Mouse (Mus musculus): ENCODE data around the gene Apoc2.
A peak's percentile ranks its signal among the peaks of the same experiment; 100 is the strongest.

Gene Apoc2

DNA sequence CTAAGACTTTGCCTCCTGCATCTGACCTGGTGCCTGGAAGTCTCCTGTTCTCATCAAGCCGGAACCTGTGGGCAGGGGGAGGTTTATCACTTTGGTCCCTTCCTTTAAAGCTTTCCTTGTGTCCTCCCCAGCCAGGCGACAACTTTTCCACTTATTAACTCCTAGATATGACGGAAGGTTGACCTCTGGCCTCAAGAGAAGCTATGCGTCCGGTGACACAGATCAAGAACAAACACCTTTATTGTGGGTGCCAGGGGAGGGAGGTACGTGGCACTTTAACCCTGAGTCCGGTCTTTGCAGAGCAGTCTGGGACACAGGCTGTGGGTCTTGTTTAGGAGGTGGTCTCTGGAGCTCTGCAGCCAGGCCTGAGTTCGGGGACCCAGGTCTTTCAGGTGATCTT, at the start of gene Apoc2:
Gene Apoc2, minus strand, starts transcription at position 70 of the 400 bp plus-strand sequence.
- no peak for DNase-seq

DNA sequence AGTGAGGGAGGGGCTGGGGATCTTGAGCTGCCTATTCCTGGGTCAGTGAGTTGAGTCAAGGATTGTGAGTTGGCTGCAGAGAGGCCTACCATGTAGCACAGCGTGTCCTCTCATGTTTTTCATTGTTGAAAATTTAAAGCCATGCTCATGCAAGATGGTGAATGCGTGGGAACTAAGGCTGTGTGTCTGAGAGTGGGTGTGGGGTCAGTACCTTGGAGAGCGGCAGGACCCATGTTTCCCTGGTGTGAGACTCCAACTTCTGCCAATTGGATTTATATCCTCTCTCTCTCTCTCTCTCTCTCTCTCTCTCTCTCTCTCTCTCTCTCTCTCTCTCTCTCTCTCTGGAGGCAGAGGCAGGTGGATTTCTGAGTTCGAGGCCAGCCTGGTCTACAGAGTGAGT, 48.8 kb upstream of the Apoc2 start:
- DNase-seq: no peak

DNA sequence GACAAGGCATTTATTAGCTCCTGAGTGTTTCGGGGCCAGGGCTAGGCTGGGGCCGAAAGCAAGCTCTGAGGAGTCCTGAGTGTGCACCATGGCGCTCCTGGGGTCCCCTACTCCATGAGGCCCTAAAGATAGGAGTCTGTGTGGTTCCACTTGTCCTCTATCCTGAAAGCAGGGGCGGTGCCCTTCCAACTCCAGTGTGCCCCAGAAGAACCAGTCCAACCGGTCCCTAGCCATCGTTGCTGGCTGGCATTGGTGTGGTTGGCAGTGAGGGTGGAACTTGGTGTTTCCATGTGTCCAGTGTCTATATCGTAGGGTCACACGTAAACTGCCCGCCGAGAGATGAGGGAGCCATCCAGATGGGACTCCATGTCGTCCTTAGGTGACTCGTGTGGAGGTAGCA, 46.4 kb upstream of the Apoc2 start:
- DNase-seq: no peak

DNA sequence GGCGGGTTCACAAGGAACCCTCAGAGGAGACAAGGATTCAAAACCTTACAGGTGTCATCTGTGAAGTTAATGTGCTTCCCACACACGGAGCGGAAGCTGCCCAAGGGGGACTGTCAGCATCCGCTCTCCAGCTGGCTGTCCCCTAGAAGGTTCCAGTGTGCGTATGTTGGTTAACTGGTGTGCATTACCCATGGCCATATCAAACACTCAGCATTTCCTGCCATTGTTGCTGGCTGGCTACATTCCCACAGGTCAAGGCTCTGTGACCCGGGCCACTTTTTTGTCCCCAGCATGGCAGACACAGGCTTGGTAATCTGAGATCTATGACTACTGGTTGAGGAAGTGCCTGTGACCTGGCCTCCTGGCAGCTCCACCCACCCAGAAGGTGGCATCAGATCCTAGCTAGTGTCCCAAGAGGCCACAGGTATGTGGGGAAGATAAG, 45.0 kb upstream of the Apoc2 start:
- DNase-seq: no peak

DNA sequence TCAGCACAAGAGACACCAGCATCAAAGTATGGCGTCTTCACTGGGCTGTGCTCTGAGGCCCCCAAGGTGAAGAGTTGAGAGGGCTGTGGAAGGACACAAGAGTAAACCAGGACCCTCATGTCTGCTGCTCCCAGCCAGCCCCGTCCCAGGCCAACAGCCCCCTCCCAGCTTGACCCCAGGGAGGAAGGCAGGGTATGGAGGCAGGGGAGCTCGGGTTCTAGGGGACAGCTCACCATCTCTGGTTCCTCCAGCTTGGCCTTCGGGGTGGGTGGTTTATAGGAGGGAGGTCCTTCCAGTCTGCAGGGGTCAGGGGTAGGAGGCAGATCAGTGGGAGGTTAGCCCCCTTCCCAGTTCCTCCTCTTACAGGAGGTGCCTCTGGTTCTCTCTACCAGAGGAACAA, 41.5 kb upstream of the Apoc2 start:
- no peak for DNase-seq

DNA sequence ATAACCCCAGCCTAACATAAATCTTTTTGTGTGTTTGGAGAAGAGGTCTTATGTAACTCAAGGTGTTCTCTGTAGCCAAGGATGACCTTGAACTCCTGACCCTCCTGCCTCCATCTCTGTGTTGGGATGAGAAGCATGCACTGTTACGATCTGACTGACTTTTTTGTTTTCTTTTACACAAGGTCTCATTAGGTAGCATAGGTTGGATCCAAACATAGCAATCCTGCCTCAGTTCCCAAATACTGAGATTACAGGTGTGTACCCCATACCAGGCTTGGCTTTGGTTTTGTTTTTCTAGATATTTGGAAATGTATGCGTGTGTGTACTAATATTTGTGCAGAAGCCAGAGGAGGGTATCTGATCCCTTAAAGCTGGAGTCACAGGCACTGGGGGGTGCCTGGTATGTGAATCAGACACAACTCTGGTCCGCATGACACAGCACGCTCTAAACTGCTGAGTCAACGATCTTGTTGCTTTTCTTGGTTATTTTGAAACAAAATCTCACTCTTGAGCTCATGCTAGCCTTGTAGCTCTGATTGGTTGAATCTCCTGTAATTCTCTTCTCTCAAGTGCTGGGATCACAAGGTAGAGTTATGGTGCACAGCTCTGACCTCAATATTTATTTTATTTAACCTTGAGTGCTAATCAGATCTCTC, 40.7 kb upstream of the Apoc2 start:
- DNase-seq: no peak

DNA sequence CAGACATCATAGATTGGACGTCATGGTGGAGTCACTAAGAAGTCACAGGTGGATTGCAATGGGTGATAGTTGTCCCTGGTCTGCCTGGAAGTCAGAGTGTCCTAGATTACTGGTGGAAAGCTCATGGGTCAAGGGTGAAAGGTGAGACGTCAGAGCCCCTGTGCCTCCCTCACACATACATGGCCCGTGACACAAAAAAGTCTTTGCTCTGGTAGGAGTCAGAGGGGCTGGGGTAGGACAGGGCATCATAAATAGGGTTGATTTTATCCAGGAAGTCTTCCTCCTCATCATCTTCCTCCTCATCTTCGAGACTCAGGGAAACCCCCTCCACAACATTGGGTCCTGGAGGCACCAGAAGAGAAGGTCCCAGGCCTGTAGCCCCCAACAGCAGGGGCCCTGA, 39.6 kb upstream of the Apoc2 start:
- DNase-seq: no peak

DNA sequence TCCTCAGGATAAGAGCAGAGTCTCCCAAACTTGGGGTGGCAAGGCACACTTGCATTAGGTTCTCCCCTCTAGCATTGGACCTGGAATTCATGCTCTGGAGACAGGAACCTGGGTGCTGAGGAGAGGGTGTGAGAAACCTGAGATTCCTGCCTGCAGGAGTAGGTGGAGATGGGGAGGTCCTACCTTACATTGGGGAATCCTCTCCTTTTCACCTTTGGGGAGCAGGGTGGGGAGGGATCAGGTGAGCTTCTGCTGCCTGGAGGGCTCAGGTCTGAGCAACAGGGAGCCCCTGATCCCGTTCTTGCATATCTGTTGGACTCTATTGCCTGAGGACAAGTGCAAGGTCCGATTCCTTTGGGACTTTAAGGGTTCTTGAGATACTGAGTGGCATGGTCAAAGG, 39.1 kb upstream of the Apoc2 start:
- DNase-seq: no peak

DNA sequence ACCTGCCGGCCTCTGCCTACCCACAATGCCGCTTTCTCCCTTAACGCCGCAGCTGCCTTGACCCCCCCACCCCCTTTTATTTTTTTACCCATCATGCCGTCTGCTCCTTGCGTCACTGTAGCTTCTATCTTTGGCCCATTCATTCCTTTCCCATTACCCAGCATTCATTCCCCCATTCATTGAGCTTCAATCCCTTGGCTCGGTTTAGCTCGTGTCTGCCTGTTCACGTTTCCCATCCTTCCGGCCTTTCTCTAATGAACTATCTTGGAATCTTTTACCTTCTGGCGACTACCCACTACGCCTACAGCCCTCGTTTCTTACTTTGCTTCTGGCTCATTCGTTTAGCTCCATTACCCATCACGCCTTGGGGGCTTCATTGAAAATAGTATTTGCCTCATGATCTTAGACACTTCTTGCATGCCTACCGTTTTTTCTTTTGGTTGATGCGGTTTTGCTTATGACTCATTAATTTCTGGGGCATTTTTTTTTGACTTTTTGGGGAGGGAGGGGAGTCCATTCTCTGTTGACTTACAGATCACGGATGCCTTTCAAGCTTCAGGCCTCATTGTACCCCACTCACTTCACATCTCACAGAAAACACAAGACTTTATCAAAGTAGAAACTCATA, 38.4 kb upstream of the Apoc2 start:
- DNase-seq: no peak

DNA sequence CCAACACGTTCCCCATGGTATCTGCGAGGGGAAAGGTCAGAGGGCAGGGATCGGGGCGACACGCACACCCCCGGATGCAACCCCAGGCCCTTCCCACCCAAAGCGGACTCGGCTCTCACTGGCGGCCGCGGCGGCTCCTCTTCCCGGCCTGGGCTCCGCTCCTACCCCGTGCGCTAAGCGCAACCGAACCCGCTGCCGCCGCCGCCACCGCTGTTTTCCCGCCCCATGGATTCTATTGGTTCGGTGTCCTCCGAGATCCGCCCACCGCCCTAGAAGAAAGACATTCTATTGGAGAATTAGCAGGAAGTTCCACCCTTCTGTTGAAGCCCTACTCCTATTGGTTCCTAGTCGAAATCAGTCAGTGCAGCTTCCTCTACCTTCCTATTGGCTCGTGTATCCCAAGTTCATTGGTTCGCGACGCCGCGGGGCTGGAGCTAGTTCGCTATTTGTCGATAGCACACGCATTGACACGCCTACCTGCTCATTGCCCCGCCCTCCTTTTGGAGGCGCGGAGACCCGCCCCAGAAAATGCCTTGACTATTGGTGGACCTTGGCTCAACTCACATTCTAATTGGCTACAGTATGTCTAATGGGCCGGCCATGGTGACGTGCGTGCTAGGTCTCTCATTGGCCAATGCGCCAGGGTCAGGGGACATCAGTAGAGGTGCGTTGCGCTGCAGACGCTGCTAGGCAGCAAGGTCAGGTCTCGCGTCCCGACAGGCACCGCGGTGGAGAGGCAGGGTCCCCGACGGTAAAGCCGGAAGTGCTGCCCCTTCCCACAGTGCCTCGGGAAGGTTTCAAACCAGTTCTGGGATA, 37.7 kb upstream of the Apoc2 start, which contains the start of gene Tomm40:
Gene Tomm40, minus strand, starts transcription at position 200 of the 816 bp plus-strand sequence.
- DNase-seq: peak; percentile 95

DNA sequence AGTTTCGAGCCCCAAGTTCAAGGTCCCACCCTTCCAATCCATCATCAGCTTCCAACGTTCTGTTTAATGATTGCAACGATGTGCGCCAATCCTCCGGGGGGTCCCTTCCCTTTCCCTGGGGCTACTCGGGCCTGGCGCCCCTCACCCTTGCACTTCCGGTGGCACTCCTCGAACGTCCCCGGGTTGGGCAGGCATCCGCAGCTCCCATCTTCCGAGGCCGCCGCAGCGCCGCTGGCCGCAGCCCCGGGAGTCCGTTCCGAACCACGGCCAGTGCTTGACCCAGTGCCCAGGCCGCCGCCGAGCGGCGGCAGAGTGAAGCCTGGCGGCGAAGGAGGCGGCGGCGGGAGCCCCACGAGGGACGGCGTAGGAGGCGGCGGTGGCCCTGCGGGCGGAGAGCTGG, 37.1 kb upstream of the Apoc2 start:
- no peak for DNase-seq

DNA sequence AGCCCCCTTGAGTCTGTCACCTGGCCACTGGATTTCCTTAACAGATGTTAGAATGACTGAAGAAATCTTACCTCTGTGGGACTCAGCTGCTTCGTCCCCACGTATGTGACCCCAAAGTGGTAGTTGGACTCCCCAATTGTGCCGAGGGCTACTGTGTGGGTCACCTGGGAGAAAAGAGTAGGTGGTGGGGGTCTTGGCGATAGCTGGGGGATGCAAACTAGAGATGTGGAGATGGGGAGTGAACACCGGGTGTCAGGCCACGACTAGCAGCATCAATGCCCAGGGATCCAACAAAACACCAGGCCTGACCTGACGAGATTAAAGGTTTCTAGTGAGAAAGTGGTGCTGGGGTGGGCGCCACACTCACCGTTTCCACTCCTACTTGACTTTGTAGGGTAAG, 35.9 kb upstream of the Apoc2 start:
- no peak for DNase-seq

DNA sequence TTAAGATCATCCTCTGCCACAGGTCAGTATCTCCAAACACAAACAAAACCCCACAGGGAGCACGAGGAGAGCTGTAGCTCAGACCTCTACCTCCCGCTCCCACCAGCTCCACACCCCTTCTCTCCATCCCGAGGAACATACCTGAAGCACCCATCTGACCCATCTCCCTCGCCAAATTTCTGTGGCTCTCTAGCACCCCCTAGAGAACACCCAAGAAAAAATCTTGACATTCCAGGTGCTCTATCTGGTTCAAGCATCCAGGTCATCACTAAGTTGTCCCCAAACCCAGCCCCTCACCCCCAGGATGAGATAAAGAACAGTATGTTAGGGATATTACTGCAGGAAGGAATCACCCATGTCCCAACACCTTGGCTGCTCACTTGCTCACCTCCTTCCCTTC, 35.5 kb upstream of the Apoc2 start:
- no peak for DNase-seq

DNA sequence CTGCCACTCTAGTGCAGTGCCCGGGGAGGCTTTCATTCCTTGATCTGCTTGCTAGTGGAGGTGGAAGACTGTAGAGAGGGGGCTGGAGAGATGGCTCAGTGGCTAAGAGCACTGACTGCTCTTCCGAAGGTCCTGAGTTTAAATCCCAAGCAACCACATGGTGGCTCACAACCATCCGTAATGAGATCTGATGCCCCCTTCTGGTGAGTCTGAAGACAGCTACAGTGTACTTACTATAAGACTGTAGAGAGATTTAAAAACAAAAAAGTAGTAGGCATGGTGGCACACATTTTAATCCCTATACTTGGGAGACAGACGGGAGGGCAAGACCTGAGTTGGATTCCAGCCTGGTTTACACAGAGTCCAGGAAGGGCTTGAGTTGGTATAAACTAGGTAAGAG, 34.7 kb upstream of the Apoc2 start:
- no peak for DNase-seq

DNA sequence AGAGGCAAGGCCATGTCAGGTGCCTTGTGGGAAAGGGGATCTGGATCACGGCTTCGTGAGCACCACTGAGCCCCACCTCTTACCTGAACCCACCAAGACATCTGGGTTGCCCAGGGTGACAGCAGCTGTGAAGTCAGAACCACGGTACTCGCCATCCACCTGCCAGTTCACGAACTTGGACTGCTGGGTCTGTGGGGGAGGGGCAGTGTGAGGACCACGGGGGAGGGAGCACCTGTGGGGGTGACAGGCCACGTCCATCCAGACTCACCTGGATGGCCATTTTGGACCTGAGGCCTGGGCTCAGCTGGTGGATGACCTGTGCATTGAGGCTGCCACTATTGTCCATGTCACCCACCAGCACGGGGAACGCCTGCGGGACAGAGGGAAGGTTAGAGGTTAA, 32.9 kb upstream of the Apoc2 start:
- DNase-seq: no peak

DNA sequence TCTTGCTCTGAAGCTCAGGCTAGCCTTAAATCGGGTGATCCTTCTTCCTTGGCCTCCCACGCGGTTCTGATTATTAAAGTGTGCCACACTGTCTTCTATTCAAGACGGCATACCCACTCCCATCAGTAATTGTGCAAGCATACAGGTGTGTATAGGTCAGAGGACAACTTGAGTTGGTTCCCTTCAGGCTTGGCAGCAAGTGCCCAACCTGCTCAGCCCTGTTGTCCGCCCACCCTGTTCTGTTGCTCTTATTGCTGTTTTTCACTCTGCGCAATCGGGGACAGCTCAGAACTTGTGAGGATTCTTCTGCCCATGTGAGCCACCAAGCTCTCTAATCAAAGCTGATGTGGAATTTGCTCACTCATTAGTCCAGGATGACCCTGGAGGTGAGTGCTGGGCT, 27.5 kb upstream of the Apoc2 start:
- no peak for DNase-seq

DNA sequence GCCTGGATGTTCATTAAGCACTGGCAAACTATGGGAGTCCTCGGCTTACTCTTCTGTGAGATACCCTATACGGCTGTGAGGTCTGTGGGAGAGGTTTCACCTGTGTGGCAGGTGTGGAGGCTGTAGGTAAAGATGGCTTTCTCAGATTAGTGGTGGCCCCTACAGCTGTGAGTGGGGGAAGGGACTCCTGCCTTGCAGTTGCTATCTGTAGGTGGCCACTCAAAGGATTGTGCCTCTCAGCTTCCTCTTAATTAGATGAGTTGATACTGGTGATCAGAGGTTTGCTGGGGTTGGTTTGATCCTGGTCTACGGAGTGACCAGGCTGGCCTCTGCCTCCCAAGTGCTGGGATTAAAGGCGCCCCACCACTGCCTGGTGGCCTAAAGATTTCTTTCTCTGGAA, 26.7 kb upstream of the Apoc2 start:
- no peak for DNase-seq

DNA sequence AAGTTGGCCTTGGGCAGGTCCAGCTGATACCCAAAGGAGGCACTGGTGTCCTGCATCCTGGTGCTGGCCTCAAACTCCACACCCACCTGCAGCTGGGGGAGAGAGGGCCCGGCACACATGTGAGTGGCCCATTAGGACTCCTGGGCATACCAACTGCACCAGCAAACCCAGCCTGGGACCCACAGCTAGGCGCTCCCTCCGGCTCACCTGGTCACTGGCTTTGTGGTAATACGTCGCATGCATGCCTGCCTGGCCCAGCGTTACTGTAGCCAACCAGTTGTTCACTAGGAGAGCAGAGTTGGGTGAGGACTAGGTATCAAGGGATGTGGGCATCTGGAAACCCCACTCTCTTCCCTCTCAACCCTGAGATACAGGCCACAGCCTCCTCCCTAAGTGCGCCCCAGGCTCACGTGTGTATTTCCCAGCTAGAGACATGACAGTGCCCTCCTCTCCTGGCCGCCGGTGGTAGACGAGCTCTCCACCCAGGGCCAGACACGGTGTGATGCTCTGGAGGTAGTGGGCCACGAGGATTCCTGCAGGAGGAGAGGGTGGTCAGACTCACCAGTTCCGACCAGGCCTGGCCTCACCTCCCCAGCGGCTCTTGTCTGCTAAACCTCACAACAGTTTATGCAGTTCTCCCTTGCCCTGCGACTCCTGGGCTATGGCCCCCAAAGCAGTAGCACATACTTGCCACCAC, 25.3 kb upstream of the Apoc2 start:
- no peak for DNase-seq

DNA sequence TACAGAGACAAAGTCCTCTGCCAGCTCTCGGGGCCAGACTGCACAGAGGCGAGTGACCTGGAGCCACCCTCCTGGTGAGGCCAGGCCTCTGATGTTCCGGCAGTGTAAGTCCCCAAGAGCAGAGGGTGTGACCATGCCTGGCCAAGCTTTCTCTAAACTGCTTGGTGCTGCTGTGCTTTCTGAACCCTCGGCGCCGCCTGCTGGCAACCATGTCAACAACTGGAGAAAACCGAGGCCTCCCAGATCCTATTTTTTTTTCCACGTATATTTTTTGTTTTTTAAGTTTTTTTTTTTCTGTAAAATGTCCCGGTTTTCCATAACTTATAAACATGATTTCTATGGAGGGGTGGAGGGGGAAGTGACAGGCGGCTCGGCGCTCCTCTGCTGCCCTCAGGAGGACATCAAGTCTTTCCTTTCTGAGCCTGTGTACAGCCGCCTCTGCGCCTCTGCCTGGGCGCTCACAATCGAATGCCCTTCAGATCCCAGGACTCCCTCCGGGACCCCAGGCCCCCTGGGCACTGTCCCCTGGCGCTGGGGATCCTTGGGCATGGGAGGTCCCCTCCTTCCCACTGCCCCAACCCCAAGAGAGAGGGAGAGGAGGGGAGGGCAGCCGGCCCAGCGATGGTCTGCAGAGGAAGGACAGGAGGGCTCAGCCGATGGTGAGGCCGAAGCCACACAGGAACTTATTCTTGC, 23.5 kb upstream of the Apoc2 start:
- DNase-seq: peak; percentile 75

DNA sequence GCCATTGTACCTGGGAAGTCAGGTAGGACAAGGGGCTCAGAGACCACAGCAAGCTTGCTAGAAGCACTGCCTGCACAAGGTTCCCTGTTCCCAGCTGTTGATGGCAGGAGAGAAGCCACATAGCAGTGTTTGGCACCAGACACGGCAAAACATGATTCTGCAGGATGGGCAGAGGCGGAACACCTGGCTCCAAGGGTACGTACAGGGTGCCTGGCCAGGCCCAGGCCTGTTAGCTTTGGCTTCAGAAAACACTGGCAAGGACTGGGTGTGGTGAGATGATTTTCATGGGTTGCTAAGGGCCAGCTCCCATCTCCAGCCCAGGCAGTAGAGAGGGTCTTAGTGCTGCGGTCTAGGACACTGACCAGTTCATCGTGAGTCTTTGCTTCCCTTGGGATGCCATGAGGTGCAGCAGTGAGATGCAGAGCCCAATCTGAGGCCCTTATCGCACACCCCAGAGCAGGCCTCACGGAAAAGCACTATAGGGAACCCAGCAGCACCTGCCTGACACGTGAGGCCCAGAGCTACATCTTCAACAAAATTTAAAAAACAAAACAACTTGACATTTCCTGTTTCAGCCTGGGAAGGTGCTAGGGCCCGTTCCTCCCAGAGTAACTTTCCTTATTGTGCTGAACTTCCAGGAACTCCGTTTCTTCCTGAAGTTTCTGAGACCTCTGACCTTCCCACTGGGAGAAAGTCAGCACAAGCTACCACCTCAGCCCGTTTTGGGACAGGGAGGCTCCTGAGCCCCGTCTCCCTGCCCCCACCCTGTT, 22.7 kb upstream of the Apoc2 start:
- no peak for DNase-seq

DNA sequence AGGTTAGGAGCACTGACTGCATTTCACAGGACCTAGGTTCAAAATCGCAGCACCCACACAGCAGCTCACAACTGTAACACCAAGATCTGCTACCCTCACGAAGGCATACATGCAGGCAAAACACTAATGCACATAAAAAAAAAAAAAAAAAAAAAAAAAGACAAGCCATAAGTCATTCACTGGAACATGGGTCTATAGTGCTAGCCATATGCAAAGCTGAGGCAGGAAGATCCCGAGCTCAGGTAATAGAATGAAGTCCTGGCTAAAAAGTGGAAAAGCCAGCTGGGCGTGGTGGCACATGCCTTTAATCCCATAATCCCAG, 22.0 kb upstream of the Apoc2 start:
- no peak for DNase-seq

Data from right cerebral cortex, postnatal 4 days (tissue).